Mouse (Mus musculus): ENCODE results near the gene Gm21962. TPM values are rescaled to one million over a fixed set of nuclear protein-coding genes. Genes with fewer than 3 reads are reported as not detected.

Gene Gm21962
- polyA plus RNA-seq (2015; fragmentation: Illumina TruSeq; extraction: RNeasy Lipid Tissue Mini Kit (QIAGEN cat#74804); ENCODE audit: insufficient read depth, low replicate concordance), result not detected

DNA sequence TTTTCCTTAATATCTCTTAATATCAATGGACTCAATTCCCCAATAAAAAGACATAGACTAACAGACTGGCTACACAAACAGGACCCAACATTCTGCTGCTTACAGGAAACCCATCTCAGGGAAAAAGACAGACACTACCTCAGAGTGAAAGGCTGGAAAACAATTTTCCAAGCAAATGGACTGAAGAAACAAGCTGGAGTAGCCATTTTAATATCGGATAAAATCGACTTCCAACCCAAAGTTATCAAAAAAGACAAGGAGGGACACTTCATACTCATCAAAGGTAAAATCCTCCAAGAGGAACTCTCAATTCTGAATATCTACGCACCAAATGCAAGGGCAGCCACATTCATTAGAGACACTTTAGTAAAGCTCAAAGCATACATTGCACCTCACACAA lies at the start of gene Gm21962:
Gene Gm21962 (plus strand): TSS at position 301 of the 400 bp plus-strand sequence.

Other genes with a start within 250 kb of the Gm21962 start
- gene Ddit4l, start 49.9 kb upstream of the Gm21962 start, polyA plus RNA-seq (2015; fragmentation: Illumina TruSeq; extraction: RNeasy Lipid Tissue Mini Kit (QIAGEN cat#74804); ENCODE audit: insufficient read depth, low replicate concordance), result 0.43 TPM
- 360 TPM for gene H2afz, start 193.0 kb downstream of the Gm21962 start, polyA plus RNA-seq (2015; fragmentation: Illumina TruSeq; extraction: RNeasy Lipid Tissue Mini Kit (QIAGEN cat#74804); ENCODE audit: insufficient read depth, low replicate concordance)
- gene Dnajb14, start 196.2 kb downstream of the Gm21962 start, polyA plus RNA-seq (2015; fragmentation: Illumina TruSeq; extraction: RNeasy Lipid Tissue Mini Kit (QIAGEN cat#74804); ENCODE audit: insufficient read depth, low replicate concordance), result 13.3 TPM
- gene Lamtor3, start 247.0 kb downstream of the Gm21962 start, polyA plus RNA-seq (2015; fragmentation: Illumina TruSeq; extraction: RNeasy Lipid Tissue Mini Kit (QIAGEN cat#74804); ENCODE audit: insufficient read depth, low replicate concordance), result 72.7 TPM

Measured in spleen, adult 10 weeks (tissue).